Mouse (Mus musculus) liver, embryonic 14.5 days (tissue): ENCODE data around the gene Tubb5.

Experiments used
- CTCF ChIP-seq: IDR thresholded peaks from 2 replicates; pipeline ENCODE4 v1.5.1; 2016; ENCODE audit warnings: antibody characterized with exemption, low read depth, control low read depth
- EP300 ChIP-seq: IDR thresholded peaks from 2 replicates; pipeline ENCODE4 v1.6.1; 2016; ENCODE audit warnings: antibody characterized with exemption, low read depth

- no peak for TF ChIP-seq CTCF
- no peak for TF ChIP-seq EP300
These were observed 21.7 kb upstream of the Tubb5 start for GRCm38 (mm10) chr17:35859835-35860234.
